9 mouse cellular contexts compared by ENCODE assay signal in genomic region chr16:25407204-25407886, GRCm38 (mm10).
DNase-seq lines count a peak whose midpoint lies in the region; TF ChIP-seq lines count a peak whose summit lies in the region.
"Had no signal": no experiment of that assay in that cellular context is flagged by ENCODE, and none has a peak within 500 bp of the region (broad histone marks: within the 10 kb centered on the region; RNA-seq: fewer than 3 reads in every experiment).

No protein-coding gene starts in this region.

- WGBS in cerebellum, adult 2 months: 16% methylated on average over 8 of the region's 8 CpGs

- H3K4me3 ChIP-seq in cerebellum, adult 2 months (replicated peaks; ENCODE audit: insufficient read depth, low read depth, low read length): no peak overlapping the region
- H3K4me3 ChIP-seq: liver, embryonic 15.5 days had no signal

- intact Hi-C loops in gastrocnemius, postnatal 14 days (cut with DNase I; ENCODE audit: low total_unique reads): no loop called here

- no peak overlapping the region for H3K27ac ChIP-seq in cerebellum, adult 2 months (ENCODE audit: insufficient read depth, low read length)
- H3K27ac ChIP-seq: liver, embryonic 15.5 days had no signal

- H3K4me1 ChIP-seq in cerebellum, adult 2 months (ENCODE audit: control insufficient read depth, insufficient read depth, low read length): no peaks in the 10 kb centered on the region
- H3K4me1 ChIP-seq: liver, embryonic 15.5 days had no signal

- peak; percentile 16 to 17 for DNase-seq in cerebellum, postnatal 14 days
- no peak for DNase-seq in cerebellum, adult 2 months
- DNase-seq in 3T3-L1 (ENCODE audit: low read depth, low spot score): peak; percentile 74
- DNase-seq in gastrocnemius, postnatal 14 days: peak; percentile 10
- peak; percentile 65 for DNase-seq in lung, postnatal 10 days
- DNase-seq in frontal cortex, adult 2 months (ENCODE audit: extremely low spot score in 1 of 2, low spot score in 1 of 2): no peak
- DNase-seq in frontal cortex, postnatal 10 days (ENCODE audit: low spot score in 2 of 2): no peak
- DNase-seq in adrenal gland, adult 8-10 months: no peak

- no peak for TF ChIP-seq POLR2A in cerebellum, adult 2 months (IDR thresholded peaks at IDR 0.05; ENCODE audit: borderline replicate concordance, insufficient read depth, low read length)

- no peak for TF ChIP-seq CTCF in cerebellum, adult 2 months (IDR thresholded peaks at IDR 0.05; ENCODE audit: borderline replicate concordance, insufficient read depth, low read depth, low read length)

- no peaks in the 10 kb centered on the region for H3K27me3 ChIP-seq in cerebellum, adult 2 months (ENCODE audit: control insufficient read depth, insufficient read depth, low read length)
- H3K27me3 ChIP-seq: liver, embryonic 15.5 days had no signal

Comparison
In these comparisons a context has a peak if more than half of its experiments do, and no peak if none do; other contexts are left out.
1. DNase-seq: peak in cerebellum, postnatal 14 days (2 of 2), 3T3-L1 (single experiment), gastrocnemius, postnatal 14 days (single experiment) and lung, postnatal 10 days (single experiment); none in cerebellum, adult 2 months (0 of 2), frontal cortex, adult 2 months (0 of 2), frontal cortex, postnatal 10 days (0 of 2) and adrenal gland, adult 8-10 months (single experiment).